Mouse (Mus musculus): ENCODE data around the gene Chka.

- TF ChIP-seq CEBPB (IDR thresholded peaks at IDR 0.05; ENCODE audit: insufficient read depth, poor library complexity, severe bottlenecking) (no peak), MAX (IDR thresholded peaks at IDR 0.05; ENCODE audit: low read depth) (no peak)
Measured at GRCm38 (mm10) chr19:3897557-3897956, 46.0 kb downstream of the Chka start.
